Comparison of ENCODE assay signal across 8 mouse cellular contexts in genomic region chr10:111505406-111505805, GRCm38 (mm10). TPM values are rescaled to one million over a fixed set of nuclear protein-coding genes. Genes with fewer than 3 reads are reported as not detected.
DNase-seq lines count a peak whose midpoint lies in the region; ATAC-seq and TF ChIP-seq lines count a peak whose summit lies in the region.

No protein-coding gene starts in this region.

- peaks cover 48% of the 10 kb centered on the region for H3K4me1 ChIP-seq in heart, embryonic 10.5 days
- peaks cover 50% of the 10 kb centered on the region for H3K4me1 ChIP-seq in G1E (ENCODE audit: insufficient read depth, low read depth, low read length)
- H3K4me1 ChIP-seq in forebrain, embryonic 13.5 days = peaks cover 21% of the 10 kb centered on the region
- H3K4me1 ChIP-seq in liver, embryonic 14.5 days (replicated peaks; ENCODE audit: control insufficient read depth in 2 of 2, insufficient read depth in 2 of 2, low read length in 1 of 2) = peaks cover 2 to 8% of the 10 kb centered on the region in 2 experiments; a peak in 3 of 4 replicates

- peak; percentile 78 for DNase-seq in heart, embryonic 10.5 days (ENCODE audit: low spot score)
- DNase-seq in heart, postnatal 4 days = no peak
- no peak for DNase-seq in G1E (ENCODE audit: low spot score)
- no peak for DNase-seq in liver, embryonic 14.5 days (ENCODE audit: low read depth in 3 of 3, low spot score in 3 of 3)
- DNase-seq in right cerebral cortex, adult 18-20 months = no peak
- no peak for DNase-seq in frontal cortex, postnatal 25 days (ENCODE audit: low spot score in 2 of 2)

- no peak for ATAC-seq in G1E (ENCODE audit: extremely low read depth, insufficient number of reproducible peaks, low FRiP score, poor library complexity, severe bottlenecking)
- no peak for ATAC-seq in forebrain, embryonic 13.5 days
- no peak for ATAC-seq in liver, embryonic 14.5 days (ENCODE audit: insufficient read depth)
- ATAC-seq in erythroblast, adult 5-6 weeks (replicated peaks; ENCODE audit: low FRiP score, poor library complexity, severe bottlenecking) = no peak

- no peaks in the 10 kb centered on the region for H3K36me3 ChIP-seq in heart, embryonic 10.5 days
- H3K36me3 ChIP-seq in G1E (replicated peaks) = peaks cover 7% of the 10 kb centered on the region
- no peaks in the 10 kb centered on the region for H3K36me3 ChIP-seq in forebrain, embryonic 13.5 days (ENCODE audit: poor library complexity, severe bottlenecking)
- no peaks in the 10 kb centered on the region for H3K36me3 ChIP-seq in liver, embryonic 14.5 days (replicated peaks; ENCODE audit: control insufficient read depth, insufficient read depth, low read depth)

- H3K9me3 ChIP-seq in heart, embryonic 10.5 days = no peaks in the 10 kb centered on the region
- no peaks in the 10 kb centered on the region for H3K9me3 ChIP-seq in G1E (replicated peaks)
- H3K9me3 ChIP-seq in forebrain, embryonic 13.5 days (replicated peaks) = no peaks in the 10 kb centered on the region
- H3K9me3 ChIP-seq in liver, embryonic 14.5 days (ENCODE audit: control insufficient read depth, low read length) = no peaks in the 10 kb centered on the region

- peak overlapping the region; percentile 66 for H3K4me2 ChIP-seq in forebrain, embryonic 13.5 days
- peak overlapping the region; percentile 97 for H3K4me2 ChIP-seq in liver, embryonic 14.5 days (ENCODE audit: low read depth)

- no peak for TF ChIP-seq CTCF in G1E (IDR thresholded peaks at IDR 0.05; ENCODE audit: low read depth, low read length)
- no peak for TF ChIP-seq CTCF in liver, embryonic 14.5 days (IDR thresholded peaks at IDR 0.05; ENCODE audit: low read depth)

- no peaks in the 10 kb centered on the region for H3K27me3 ChIP-seq in heart, embryonic 10.5 days (ENCODE audit: insufficient read depth, poor library complexity, severe bottlenecking)
- H3K27me3 ChIP-seq in G1E (ENCODE audit: insufficient read depth, low read length) = no peaks in the 10 kb centered on the region
- 0 out of 2 replicates have a peak, but pooled peaks cover 2% of the 10 kb centered on the region for H3K27me3 ChIP-seq in forebrain, embryonic 13.5 days
- peaks cover 33% of the 10 kb centered on the region for H3K27me3 ChIP-seq in liver, embryonic 14.5 days (ENCODE audit: control insufficient read depth, insufficient read depth, low read length)

- peak overlapping the region; percentile 98 for H3K27ac ChIP-seq in heart, embryonic 10.5 days
- no peak overlapping the region for H3K27ac ChIP-seq in forebrain, embryonic 13.5 days
- H3K27ac ChIP-seq in liver, embryonic 14.5 days = no peak overlapping the region

- WGBS in heart, embryonic 10.5 days = 49% methylated on average over 7 of the region's 7 CpGs
- WGBS in forebrain, embryonic 13.5 days = 57% methylated on average over 7 of the region's 7 CpGs
- 56% methylated on average over 7 of the region's 7 CpGs for WGBS in liver, embryonic 14.5 days (ENCODE audit: insufficient replicate concordance)

- TF ChIP-seq EP300 in liver, embryonic 14.5 days (IDR thresholded peaks at IDR 0.05; ENCODE audit: low read depth) = no peak

- H3K9ac ChIP-seq in forebrain, embryonic 13.5 days = no peak overlapping the region
- H3K9ac ChIP-seq in liver, embryonic 14.5 days (replicated peaks) = no peak overlapping the region

- peak overlapping the region; percentile 92 for H3K4me3 ChIP-seq in heart, embryonic 10.5 days
- H3K4me3 ChIP-seq in G1E (ENCODE audit: low read depth, low read length) = peak overlapping the region; percentile 94; the same call in 1 of the 2 replicates
- H3K4me3 ChIP-seq in forebrain, embryonic 13.5 days = peak overlapping the region; percentile 80; the same call in 1 of the 2 replicates
- H3K4me3 ChIP-seq in liver, embryonic 14.5 days (ENCODE audit: insufficient read depth in 1 of 2, low read depth in 2 of 2, low read length in 2 of 2) = no peak overlapping the region; a peak in 1 of 4 replicates

RNA-seq across cellular contexts. Expression of gene Phlda1, which starts 0.7 kb away (rescaled TPM):
- 20.6 and 28.8 TPM in 2 replicates for polyA plus RNA-seq in heart, embryonic 10.5 days (2016; fragmentation: Nextera tagmentation; extraction: Ambion mirVana)
- total RNA-seq in heart, postnatal 4 days (2021) = 10 to 100 TPM; 33.7 to 35.1 TPM
- 17.4 and 23.5 TPM in 2 replicates for total RNA-seq in G1E (2014; fragmentation: Nextera tagmentation)
- total RNA-seq in G1E (2017) = 2.6 and 3.2 TPM in 2 replicates
- 43.1 and 53.2 TPM in 2 replicates for polyA plus RNA-seq in G1E (2012)
- 18.1 and 23.2 TPM in 2 replicates for polyA plus RNA-seq in forebrain, embryonic 13.5 days (2015; fragmentation: Nextera tagmentation; extraction: Ambion mirVana)
- 2.1 and 2.8 TPM in 2 replicates for polyA plus RNA-seq in liver, embryonic 14.5 days (2012; rRNA removed)
- 2.8 and 3.9 TPM in 2 replicates for polyA plus RNA-seq in liver, embryonic 14.5 days (2014; fragmentation: Nextera tagmentation; extraction: Ambion mirVana)
- total RNA-seq in erythroblast, adult 5-6 weeks (2015; ENCODE audit: low replicate concordance) = 0.38 and 4.0 TPM in 2 replicates
- 0.84 TPM in 1 of 2 replicates, not detected in the other for total RNA-seq in erythroblast, adult 5-6 weeks (2017; ENCODE audit: low replicate concordance)

RNA-seq across cellular contexts. Expression of gene Nap1l1, which starts 32.4 kb away (rescaled TPM):
- polyA plus RNA-seq in heart, embryonic 10.5 days (2016; fragmentation: Nextera tagmentation; extraction: Ambion mirVana) = 190 and 243 TPM in 2 replicates
- 100 to 1,000 TPM; 119 to 120 TPM for total RNA-seq in heart, postnatal 4 days (2021)
- 541 and 552 TPM in 2 replicates for total RNA-seq in G1E (2014; fragmentation: Nextera tagmentation)
- 281 and 370 TPM in 2 replicates for total RNA-seq in G1E (2017)
- polyA plus RNA-seq in G1E (2012) = 199 and 223 TPM in 2 replicates
- polyA plus RNA-seq in forebrain, embryonic 13.5 days (2015; fragmentation: Nextera tagmentation; extraction: Ambion mirVana) = 313 and 318 TPM in 2 replicates
- 43.7 and 117 TPM in 2 replicates for polyA plus RNA-seq in liver, embryonic 14.5 days (2012; rRNA removed)
- polyA plus RNA-seq in liver, embryonic 14.5 days (2014; fragmentation: Nextera tagmentation; extraction: Ambion mirVana) = 103 and 109 TPM in 2 replicates
- 105 and 154 TPM in 2 replicates for total RNA-seq in erythroblast, adult 5-6 weeks (2015; ENCODE audit: low replicate concordance)
- 128 and 220 TPM in 2 replicates for total RNA-seq in erythroblast, adult 5-6 weeks (2017; ENCODE audit: low replicate concordance)

Comparison
In these comparisons a context has a peak if more than half of its experiments do, and no peak if none do; other contexts are left out.
1. H3K4me3 ChIP-seq: peak in heart, embryonic 10.5 days (single experiment), G1E (single experiment) and forebrain, embryonic 13.5 days (single experiment); none in liver, embryonic 14.5 days (0 of 2).